Mouse (Mus musculus) forebrain, embryonic 13.5 days (tissue): ENCODE results near the gene Pik3r5. TPM values are rescaled to one million over a fixed set of nuclear protein-coding genes. Genes with fewer than 3 reads are reported as not detected.

ENCODE experiments used
- ATAC-seq: fragments of 200-750 bp; cut with Nextera tagmentation; 2 replicates; pipeline ENCODE4 v1.8.0; 2017
- H3K27ac ChIP-seq: fragments of 300-500 bp; sonication (generic); 2 replicates; pipeline ENCODE4 v1.5.1; 2015; ENCODE audit warnings: inconsistent platforms, mild to moderate bottlenecking, moderate library complexity
- H3K27me3 ChIP-seq: fragments of 300-500 bp; sonication (generic); 2 replicates; pipeline ENCODE4 v1.6.1; 2015; ENCODE audit warnings: mild to moderate bottlenecking, inconsistent platforms
- H3K36me3 ChIP-seq: fragments of 300-500 bp; sonication (generic); 2 replicates; pipeline ENCODE4 v1.6.1; 2015; ENCODE audit warnings: mild to moderate bottlenecking, inconsistent platforms; ENCODE audit not compliant: poor library complexity, severe bottlenecking
- H3K4me1 ChIP-seq: fragments of 300-500 bp; sonication (generic); 2 replicates; pipeline ENCODE4 v1.6.1; 2015; ENCODE audit warnings: inconsistent platforms
- H3K4me2 ChIP-seq: fragments of 300-500 bp; sonication (generic); 2 replicates; pipeline ENCODE4 v1.6.1; 2015; ENCODE audit warnings: inconsistent platforms, mild to moderate bottlenecking, moderate library complexity
- H3K4me3 ChIP-seq: fragments of 300-500 bp; sonication (generic); 2 replicates; pipeline ENCODE4 v1.5.1; 2015; ENCODE audit warnings: mild to moderate bottlenecking, inconsistent platforms
- H3K9ac ChIP-seq: fragments of 300-500 bp; sonication (generic); 2 replicates; pipeline ENCODE4 v1.6.1; 2015; ENCODE audit warnings: mild to moderate bottlenecking, inconsistent platforms
- H3K9me3 ChIP-seq: fragments of 300-500 bp; sonication (generic); replicated peaks from 2 replicates; pipeline ENCODE4 v1.6.1; 2016; ENCODE audit warnings: inconsistent platforms
- WGBS: fragments of 180-500 bp; shearing (Covaris S2); methylation state at CpG from one replicate; pipeline ENCODE4 v1.1.7; 2015; 5-methylcytosine and 5-hydroxymethylcytosine counted together
- polyA plus RNA-seq: library from polyadenylated mRNA; unstranded; fragments of >200 nt; fragmentation: Nextera tagmentation; extraction: Ambion mirVana; gene quantifications from 2 replicates; pipeline ENCODE4 v1.2.1, GENCODE M21; 2015

Pik3r5 gene
- 0.09 and 0.15 TPM in 2 replicates for polyA plus RNA-seq

DNA sequence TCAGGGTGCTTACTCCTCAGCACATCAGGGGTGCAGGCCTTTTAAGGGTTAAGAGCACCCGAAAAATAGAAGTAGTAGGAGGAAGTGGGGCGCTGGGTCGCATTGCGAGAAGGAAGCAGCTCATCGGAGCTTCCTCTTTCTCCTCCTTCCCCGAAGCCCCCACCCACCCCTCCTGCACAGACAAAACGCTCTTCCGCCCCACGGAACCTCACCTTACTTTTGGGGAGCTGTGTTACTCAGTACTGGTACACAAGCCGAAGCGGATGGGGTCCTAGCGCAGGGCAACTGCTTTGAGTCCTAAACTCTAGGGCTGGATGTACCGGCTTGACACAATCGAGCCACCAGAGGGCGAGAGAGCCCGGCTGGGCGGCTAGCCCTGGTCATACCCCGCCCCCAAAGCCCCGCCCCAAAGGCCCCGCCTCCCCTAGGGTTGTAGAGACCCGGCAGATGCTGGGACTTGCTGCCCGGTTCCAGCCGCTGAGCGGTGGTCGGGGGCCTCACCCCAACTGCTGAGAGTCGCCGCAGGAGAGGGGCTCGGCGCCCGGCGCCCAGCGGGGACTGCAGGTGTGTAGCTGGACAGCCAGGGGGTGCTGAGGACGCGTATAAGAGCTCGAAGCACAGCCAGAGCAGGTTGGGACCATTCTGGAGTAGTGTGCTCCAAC lies at the start of gene Pik3r5:
TSS of gene Pik3r5 (plus strand) at position 423 of the 662 bp plus-strand sequence.
- H3K4me1 ChIP-seq = 0 out of 2 replicates have a peak, but pooled peaks cover 6% of the 10 kb centered on the region
- H3K36me3 ChIP-seq = no peaks in the 10 kb centered on the region
- no peak within 1 kb of the TSS for H3K27ac ChIP-seq
- peaks cover 21% of the 10 kb centered on the region for H3K27me3 ChIP-seq
- peak within 1 kb of the TSS; percentile 55; the same call in 1 of the 2 replicates for H3K9ac ChIP-seq
- peak; percentile 86 for ATAC-seq
- 7% methylated on average over 35 of the region's 35 CpGs for WGBS
- H3K4me2 ChIP-seq = peak within 1 kb of the TSS; percentile 59
- H3K4me3 ChIP-seq = peak within 1 kb of the TSS; percentile 36
- no peaks in the 10 kb centered on the region for H3K9me3 ChIP-seq

- ATAC-seq = no peak
- peaks cover 49% of the 10 kb centered on the region for H3K4me1 ChIP-seq
- H3K4me3 ChIP-seq = peak overlapping the region; percentile 64
- no peaks in the 10 kb centered on the region for H3K9me3 ChIP-seq
- H3K36me3 ChIP-seq = no peaks in the 10 kb centered on the region
- H3K9ac ChIP-seq = peak overlapping the region; percentile 4; the same call in 1 of the 2 replicates
- H3K27ac ChIP-seq = no peak overlapping the region
- H3K27me3 ChIP-seq = peaks cover 82% of the 10 kb centered on the region
- 3% methylated on average over 10 of the region's 10 CpGs for WGBS
- H3K4me2 ChIP-seq = peak overlapping the region; percentile 97
Measured at GRCm38 (mm10) chr11:68383519-68383918, 48.4 kb upstream of the Pik3r5 start.

DNA sequence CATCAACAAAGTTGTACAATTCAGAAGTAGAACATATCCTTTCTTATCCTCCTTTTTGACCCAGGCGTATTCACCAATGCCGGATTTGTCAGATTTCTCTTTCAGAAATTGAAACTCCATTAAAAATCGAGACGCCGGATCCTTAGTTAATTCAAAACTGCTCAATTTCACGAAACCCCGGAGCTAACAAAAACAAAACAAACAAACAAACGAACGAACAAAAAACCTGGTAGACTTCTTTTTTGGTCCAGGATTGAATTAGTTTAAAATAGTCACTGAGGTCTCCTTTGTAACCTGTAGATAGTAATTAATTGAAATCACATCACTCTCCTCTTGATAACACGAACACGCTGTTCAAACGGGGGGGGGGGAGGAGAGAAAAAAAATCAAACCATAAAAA lies 47.8 kb upstream of the Pik3r5 start:
- H3K27ac ChIP-seq = no peak overlapping the region
- no peak for ATAC-seq

DNA sequence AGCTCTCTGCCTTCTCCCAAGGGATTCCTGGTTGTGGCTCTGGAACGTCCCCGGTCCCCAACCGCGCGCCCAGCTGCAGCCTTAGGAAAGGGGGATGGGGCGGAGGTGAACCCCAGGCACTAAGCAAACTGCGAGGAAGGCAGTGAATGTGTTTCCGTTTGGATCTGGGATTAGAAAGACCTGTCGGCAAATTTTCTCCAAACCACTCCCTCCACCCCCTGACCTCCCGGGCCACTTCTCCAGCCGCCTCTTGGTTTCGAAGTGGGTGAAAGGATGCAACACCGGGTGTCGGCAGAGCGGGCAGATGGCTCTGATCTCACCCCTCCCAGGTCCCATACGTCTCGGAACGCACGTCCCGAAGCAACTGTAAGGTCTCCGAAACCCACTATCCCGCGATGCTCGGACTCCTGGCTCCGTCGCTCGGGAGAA lies 47.3 kb upstream of the Pik3r5 start:
- Histone ChIP-seq H3K9ac (peak overlapping the region; percentile 78), H3K27ac (no peak overlapping the region), H3K27me3 (peaks cover 84% of the 10 kb centered on the region), H3K4me3 (peak overlapping the region; percentile 64), H3K9me3 (no peaks in the 10 kb centered on the region), H3K4me2 (peak overlapping the region; percentile 97), H3K4me1 (peaks cover 42% of the 10 kb centered on the region), H3K36me3 (no peaks in the 10 kb centered on the region)
- under 1% methylated on average over 27 of the region's 27 CpGs for WGBS
- ATAC-seq = no peak

More for the DNA sequence above, 47.8 kb upstream of the Pik3r5 start:
- H3K4me1 ChIP-seq = peaks cover 43% of the 10 kb centered on the region
- WGBS = 1% methylated on average over 12 of the region's 12 CpGs
- H3K4me2 ChIP-seq = peak overlapping the region; percentile 97
- H3K9me3 ChIP-seq = no peaks in the 10 kb centered on the region
- H3K9ac ChIP-seq = peak overlapping the region; percentile 78
- H3K27me3 ChIP-seq = peaks cover 84% of the 10 kb centered on the region
- no peaks in the 10 kb centered on the region for H3K36me3 ChIP-seq
- H3K4me3 ChIP-seq = peak overlapping the region; percentile 64

- H3K36me3 ChIP-seq = no peaks in the 10 kb centered on the region
- H3K4me1 ChIP-seq = peaks cover 44% of the 10 kb centered on the region
- H3K27me3 ChIP-seq = peaks cover 87% of the 10 kb centered on the region
- H3K9ac ChIP-seq = peak overlapping the region; percentile 78
- H3K4me2 ChIP-seq = peak overlapping the region; percentile 97
- no peak overlapping the region for H3K27ac ChIP-seq
- WGBS = under 1% methylated on average over 94 of the region's 94 CpGs
- 0 out of 2 replicates have a peak, but pooled peaks have one; percentile 7 for ATAC-seq
- H3K4me3 ChIP-seq = peak overlapping the region; percentile 64
- no peaks in the 10 kb centered on the region for H3K9me3 ChIP-seq
Measured at GRCm38 (mm10) chr11:68385021-68385821, 46.7 kb upstream of the Pik3r5 start.

- H3K4me2 ChIP-seq = peak overlapping the region; percentile 97
- no peaks in the 10 kb centered on the region for H3K9me3 ChIP-seq
- WGBS = under 1% methylated on average over 46 of the region's 68 CpGs
- no peaks in the 10 kb centered on the region for H3K36me3 ChIP-seq
- H3K4me1 ChIP-seq = peaks cover 44% of the 10 kb centered on the region
- H3K4me3 ChIP-seq = peak overlapping the region; percentile 64
- ATAC-seq = peak; percentile 52
- H3K27me3 ChIP-seq = peaks cover 89% of the 10 kb centered on the region
- peak overlapping the region; percentile 68 for H3K27ac ChIP-seq
- peak overlapping the region; percentile 78 for H3K9ac ChIP-seq
Measured at GRCm38 (mm10) chr11:68385921-68386588, 45.9 kb upstream of the Pik3r5 start.

- H3K27me3 ChIP-seq = peaks cover 89% of the 10 kb centered on the region
- peak overlapping the region; percentile 68 for H3K27ac ChIP-seq
- peak overlapping the region; percentile 78 for H3K9ac ChIP-seq
- no peaks in the 10 kb centered on the region for H3K36me3 ChIP-seq
- H3K9me3 ChIP-seq = no peaks in the 10 kb centered on the region
- H3K4me3 ChIP-seq = peak overlapping the region; percentile 64
- peaks cover 44% of the 10 kb centered on the region for H3K4me1 ChIP-seq
- peak overlapping the region; percentile 97 for H3K4me2 ChIP-seq
- under 1% methylated on average over 70 of the region's 90 CpGs for WGBS
- peak; percentile 64 for ATAC-seq
Measured at GRCm38 (mm10) chr11:68386589-68387440, 45.1 kb upstream of the Pik3r5 start.

DNA sequence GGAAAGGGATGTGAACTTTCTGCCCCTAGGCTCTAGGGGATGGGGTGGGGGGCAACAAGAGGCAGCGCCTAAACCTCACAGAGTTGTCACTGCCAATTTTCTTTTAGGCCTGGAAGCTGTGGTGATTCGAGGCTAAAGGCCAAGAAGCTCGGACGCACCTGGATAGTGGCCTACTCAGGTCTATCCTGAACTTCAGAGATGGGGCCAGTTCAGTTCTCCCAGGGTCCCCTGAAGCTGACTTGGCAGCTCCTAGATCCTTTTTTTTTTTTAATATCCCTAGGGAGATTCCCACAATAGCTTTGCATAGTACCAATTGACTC lies 44.5 kb upstream of the Pik3r5 start:
- 25% methylated on average over 4 of the region's 4 CpGs for WGBS
- Histone ChIP-seq H3K36me3 (no peaks in the 10 kb centered on the region), H3K4me1 (peaks cover 44% of the 10 kb centered on the region), H3K4me2 (peak overlapping the region; percentile 97), H3K9ac (peak overlapping the region; percentile 78), H3K9me3 (no peaks in the 10 kb centered on the region), H3K27me3 (peaks cover 89% of the 10 kb centered on the region), H3K27ac (peak overlapping the region; percentile 68), H3K4me3 (peak overlapping the region; percentile 64)
- no peak for ATAC-seq

DNA sequence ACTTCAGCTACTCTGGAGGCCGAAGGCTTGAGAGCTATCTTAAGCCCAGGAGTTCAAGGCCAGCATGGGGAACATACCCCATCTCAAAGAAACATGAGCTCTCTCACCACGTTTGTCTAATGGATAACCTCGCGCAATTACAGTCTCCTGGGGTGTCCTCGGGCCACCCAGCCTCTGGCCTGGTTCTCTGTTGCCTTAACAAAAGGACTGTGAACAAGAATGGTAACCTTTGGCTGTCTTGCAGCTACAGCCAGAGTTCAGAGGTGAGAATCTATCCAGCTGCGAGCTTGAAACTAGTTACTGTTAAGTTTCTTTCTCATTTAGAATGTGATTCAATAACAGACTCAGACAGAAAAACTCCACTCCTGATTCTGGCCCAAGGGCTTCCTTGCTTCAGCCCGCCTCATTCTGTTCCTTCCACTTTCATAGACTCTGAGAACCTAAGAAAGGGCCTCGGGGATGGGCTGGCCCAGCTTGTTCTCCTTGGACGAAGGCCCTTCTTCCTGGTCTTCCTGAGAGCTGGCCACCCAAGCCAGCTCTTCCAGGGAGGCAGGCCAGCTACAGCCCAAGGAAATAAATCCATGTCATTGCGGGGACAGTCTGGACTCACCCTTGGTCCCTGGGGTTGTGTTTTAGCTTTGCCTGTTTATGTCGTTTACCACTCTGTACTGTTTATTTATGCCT lies 43.8 kb upstream of the Pik3r5 start:
- whole genome bisulfite sequencing = 41% methylated on average over 11 of the region's 11 CpGs
- H3K36me3 ChIP-seq = no peaks in the 10 kb centered on the region
- H3K4me2 ChIP-seq = 0 out of 2 replicates have a peak overlapping the region, but pooled peaks have one; percentile 97
- no peak overlapping the region for H3K9ac ChIP-seq
- no peaks in the 10 kb centered on the region for H3K9me3 ChIP-seq
- H3K27me3 ChIP-seq = peaks cover 92% of the 10 kb centered on the region
- no peak overlapping the region for H3K27ac ChIP-seq
- ATAC-seq = no peak
- H3K4me3 ChIP-seq = no peak overlapping the region
- peaks cover 43% of the 10 kb centered on the region for H3K4me1 ChIP-seq

GRCm38 (mm10) chr11:68388655-68389015 lies 43.3 kb upstream of the Pik3r5 start:
- WGBS = 42% methylated on average over 1 of the region's 1 CpGs
- Histone ChIP-seq H3K4me3 (no peak overlapping the region), H3K27ac (no peak overlapping the region), H3K27me3 (peaks cover 89% of the 10 kb centered on the region), H3K4me2 (no peak overlapping the region), H3K36me3 (no peaks in the 10 kb centered on the region), H3K9me3 (no peaks in the 10 kb centered on the region), H3K4me1 (peaks cover 37% of the 10 kb centered on the region), H3K9ac (no peak overlapping the region)
- no peak for ATAC-seq

- ATAC-seq = no peak
- Histone ChIP-seq H3K4me3 (no peak overlapping the region), H3K4me2 (no peak overlapping the region), H3K9ac (no peak overlapping the region), H3K27me3 (peaks cover 94% of the 10 kb centered on the region), H3K4me1 (peaks cover 33% of the 10 kb centered on the region), H3K36me3 (no peaks in the 10 kb centered on the region), H3K27ac (no peak overlapping the region), H3K9me3 (no peaks in the 10 kb centered on the region)
- 3% methylated on average over 8 of the region's 8 CpGs for WGBS
Measured at GRCm38 (mm10) chr11:68389621-68390020, 42.3 kb upstream of the Pik3r5 start.
